Mouse (Mus musculus) erythroblast, adult 5-6 weeks (primary cell): ENCODE measurements around the gene Med14. TPM values are rescaled to one million over a fixed set of nuclear protein-coding genes. Genes with fewer than 3 reads are reported as not detected.
A peak's percentile ranks its signal among the peaks of the same experiment; 100 is the strongest.

Source experiments
- ATAC-seq: replicated peaks from 2 replicates; pipeline ENCODE4 v1.8.0; 2016; ENCODE audit warnings: moderate number of reproducible peaks, mild to moderate bottlenecking, moderate TSS enrichment, inconsistent platforms; ENCODE audit not compliant: poor library complexity, low FRiP score, severe bottlenecking
- total RNA-seq, 2 experiments: library from RNA; stranded (forward) in 1 of 2; stranded (reverse) in 1 of 2; fragments of 150-400 nt in 1 of 2; fragments of 200-764, 138-1000 nt in 1 of 2; gene quantifications; 2 replicates each; pipeline versions ENCODE4 v1.2.3 to v1.2.4; 2015 to 2017; ENCODE audit warnings: low replicate concordance in 2 of 2

Med14 gene
- total RNA-seq, 2 experiments from 2014 or later = 8.5 to 37.3 TPM

DNA sequence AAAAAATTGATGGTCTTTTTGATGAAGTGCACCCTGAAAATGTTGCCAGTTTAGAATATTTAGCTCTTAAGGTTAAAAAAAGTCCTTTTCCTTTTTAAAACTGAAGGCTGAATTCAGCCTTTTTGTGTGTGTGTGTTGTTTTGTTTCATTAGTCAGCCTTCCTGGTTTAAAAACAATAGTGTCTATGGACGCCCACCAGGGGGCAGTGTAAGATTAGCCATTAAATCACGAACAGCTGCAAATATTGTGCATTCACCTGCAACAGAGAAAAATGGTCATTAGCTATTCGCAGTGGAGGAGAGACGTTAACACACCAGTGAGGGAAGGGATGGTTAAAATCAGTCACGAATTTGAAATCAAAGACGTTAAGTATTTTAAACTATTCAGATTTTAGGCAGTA lies 84.5 kb downstream of the Med14 start:
- no peak for ATAC-seq

DNA sequence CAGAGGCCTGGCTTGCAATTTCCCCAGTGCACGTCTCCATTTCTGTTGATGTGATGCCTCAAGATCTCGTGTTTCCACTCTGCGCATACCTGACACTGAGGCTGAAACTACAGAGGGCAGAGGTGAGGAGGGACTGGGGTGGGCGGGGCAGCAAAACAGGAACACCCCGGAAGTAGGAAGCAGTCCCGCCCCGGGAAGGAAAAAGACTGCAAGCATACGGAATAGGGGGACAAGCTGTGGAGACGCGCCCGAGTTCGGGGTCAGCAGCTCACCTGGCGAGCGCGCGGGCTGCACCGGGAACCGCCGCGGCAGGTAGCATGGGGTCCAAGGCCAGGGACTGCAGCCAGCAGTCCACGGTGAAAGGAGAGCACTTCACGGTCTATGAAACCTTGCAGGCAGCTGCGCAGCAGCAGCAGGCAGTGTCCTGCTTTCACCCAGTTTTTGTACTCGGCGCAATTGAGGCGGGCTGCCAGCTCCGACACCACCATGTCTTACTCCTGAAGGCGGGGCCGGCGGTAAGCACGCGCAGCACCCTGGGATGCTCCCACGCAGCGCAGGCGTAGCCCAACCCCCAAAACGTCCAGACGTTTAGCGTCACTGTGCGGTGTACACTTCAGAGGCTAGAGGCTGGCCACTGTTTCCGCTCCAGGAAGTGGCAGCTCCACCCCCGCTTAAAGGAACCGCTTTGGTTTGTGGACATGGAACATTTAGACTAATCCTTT lies 88.7 kb downstream of the Med14 start, which contains the start of gene 1810030O07Rik:
1810030O07Rik (minus strand) TSS at position 615 of the 722 bp plus-strand sequence.
- peak; percentile 100 for ATAC-seq

DNA sequence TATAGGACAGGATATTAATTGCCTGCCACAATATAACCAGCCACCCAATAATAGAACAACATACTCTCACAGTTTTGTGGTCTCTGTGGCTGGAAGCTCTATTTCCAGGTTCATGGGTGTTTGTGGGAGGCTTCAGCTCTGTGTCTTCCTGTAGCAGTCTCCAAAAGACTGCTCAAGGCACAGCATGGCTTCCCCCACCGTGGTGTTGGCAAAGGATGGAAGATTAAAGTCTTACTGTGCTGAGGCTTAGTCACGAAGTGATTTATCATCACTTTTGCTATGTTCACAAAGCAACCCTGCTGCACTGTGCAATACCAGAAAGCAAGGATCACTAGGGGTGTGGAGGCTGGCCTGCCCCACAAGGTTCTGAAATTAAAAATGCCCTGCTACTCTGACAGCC lies 108.0 kb downstream of the Med14 start:
- no peak for ATAC-seq

DNA sequence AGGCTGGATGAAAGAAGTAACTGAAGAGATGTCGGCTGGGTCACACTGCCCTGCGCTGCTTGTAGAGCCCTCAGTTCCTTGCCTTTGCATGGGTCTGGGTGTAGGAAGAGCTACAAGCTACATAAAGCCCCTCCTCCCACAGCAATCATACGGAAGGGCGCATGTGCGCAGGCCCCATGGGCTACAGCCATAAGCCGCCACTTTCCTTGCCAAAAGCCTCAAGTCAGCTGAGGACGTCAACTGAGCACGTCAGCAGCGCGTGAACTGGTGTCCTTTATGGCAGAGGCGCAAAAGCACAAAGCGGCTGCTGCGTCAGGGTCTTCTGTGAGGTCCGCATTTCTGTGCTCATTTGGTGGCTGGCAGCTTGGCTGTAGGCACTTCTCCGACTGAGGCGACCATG lies 110.0 kb downstream of the Med14 start:
- no peak for ATAC-seq

DNA sequence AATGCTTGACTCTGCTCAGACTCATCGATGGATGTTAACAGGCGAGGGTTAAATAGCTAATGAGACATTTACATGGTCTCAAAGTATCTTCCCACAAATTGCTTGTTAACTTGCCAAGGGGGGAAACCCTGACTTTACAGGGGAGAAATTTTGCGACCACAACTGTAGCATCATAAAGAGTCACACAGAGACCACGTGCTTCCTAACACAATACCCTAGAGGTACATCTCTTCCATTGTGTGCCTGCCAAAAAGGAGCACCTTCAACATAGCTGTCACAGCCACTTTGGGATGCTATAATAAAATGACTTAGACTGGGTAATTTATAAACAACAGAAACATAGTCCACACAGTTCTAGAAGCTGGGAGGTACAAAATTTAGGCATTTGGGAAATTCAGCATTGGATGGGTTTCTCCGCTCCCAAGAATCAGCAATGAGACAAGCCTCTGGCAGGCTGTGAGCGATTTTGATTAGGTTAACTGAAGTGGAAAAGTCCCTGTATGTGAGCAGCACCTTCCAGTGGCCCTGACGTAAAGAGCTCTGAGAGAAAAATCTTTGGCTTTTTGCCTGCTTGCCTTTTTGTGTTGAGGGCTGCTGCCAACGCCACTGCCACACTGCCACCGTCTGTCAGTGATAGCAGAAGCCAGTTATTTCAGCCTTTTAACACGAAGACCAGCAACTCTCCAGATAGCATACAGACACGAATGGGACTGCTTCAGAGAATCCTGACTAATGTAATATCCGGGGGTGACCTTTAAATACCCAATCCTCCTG lies 116.2 kb downstream of the Med14 start:
- no peak for ATAC-seq

DNA sequence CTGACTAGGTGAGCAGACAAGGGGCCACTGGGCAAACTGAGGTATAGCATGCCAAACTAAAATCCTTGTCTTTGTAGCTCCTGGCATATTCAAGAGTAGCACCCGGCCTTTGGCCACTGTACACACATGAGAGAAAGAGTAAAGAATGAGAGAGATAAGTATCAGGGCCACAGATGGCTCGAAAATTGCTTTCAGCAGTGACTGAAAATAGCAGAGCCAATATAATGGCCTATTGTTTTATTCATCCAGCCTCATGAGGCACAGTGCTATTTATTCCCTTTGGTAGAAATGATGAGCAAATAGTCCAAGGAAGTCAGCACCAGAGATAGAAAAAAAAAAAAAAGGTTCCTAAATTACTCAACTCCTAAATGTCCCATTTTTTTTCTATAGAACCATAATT lies 116.9 kb downstream of the Med14 start:
- ATAC-seq = no peak

Other genes starting within 250 kb of the Med14 start
- 52.6 and 67.7 TPM in 2 replicates for gene Atp6ap2, start 174.3 kb downstream of the Med14 start, total RNA-seq (2015; ENCODE audit: low replicate concordance)
- gene Atp6ap2, start 174.3 kb downstream of the Med14 start, total RNA-seq (2017; ENCODE audit: low replicate concordance) = 45.3 and 56.0 TPM in 2 replicates
- gene 1810030O07Rik, start 88.4 kb downstream of the Med14 start, total RNA-seq (2015; ENCODE audit: low replicate concordance) = 11.3 and 19.0 TPM in 2 replicates
- 7.8 and 12.8 TPM in 2 replicates for gene 1810030O07Rik, start 88.4 kb downstream of the Med14 start, total RNA-seq (2017; ENCODE audit: low replicate concordance)